Mouse (Mus musculus): ENCODE data around the gene Atg2a.

DNA sequence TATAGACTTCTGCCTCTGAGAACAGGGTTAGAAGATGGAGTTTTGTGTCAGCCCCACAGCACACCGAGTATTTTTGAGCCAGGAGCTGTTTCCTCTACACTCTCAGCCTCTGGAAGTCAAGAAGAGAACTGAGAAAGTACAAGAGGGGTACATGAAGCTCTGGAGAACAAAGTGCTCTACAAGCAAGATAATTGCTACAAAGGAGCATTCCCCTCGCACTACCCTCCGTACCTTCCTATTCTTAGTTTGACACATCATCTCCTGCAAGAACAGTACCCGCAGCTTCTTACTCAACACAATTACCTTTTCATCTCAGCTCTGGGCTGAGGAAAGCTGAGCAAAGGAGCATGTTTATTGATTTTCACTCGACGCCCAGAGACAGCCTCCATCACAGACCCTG lies 22.9 kb upstream of the Atg2a start:
- TF ChIP-seq CTCF (IDR thresholded peaks at IDR 0.05; ENCODE audit: borderline replicate concordance, insufficient read depth, low read length) (no peak), POLR2A (IDR thresholded peaks at IDR 0.05; ENCODE audit: low read depth, low read length) (no peak)
